Mouse (Mus musculus): ENCODE data around the gene Pkp1.

DNA sequence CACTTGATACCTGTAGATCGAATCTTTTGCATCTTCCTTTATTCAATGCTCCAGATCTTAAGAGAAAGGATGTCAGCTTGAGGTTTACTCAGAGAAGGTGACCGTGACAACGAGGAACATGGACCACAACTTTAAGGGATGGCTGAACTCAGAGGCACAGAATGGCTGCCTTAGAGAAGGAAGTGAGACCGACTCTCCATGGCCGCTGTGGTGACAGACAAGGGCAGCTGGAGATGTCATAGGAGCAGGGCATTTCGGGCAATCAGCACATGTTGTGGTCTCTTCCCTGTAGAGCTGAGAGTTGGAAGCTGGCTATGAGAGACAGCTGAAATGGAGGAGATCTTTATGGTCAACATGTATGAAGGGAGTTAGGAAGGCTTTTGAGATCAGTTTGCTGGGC is 54.2 kb downstream of the Pkp1 start:
- TF ChIP-seq CTCF (IDR thresholded peaks at IDR 0.05; ENCODE audit: insufficient read depth, low read depth, low read length) (no peak), POLR2A (IDR thresholded peaks at IDR 0.05; ENCODE audit: insufficient read depth, low read depth, low read length) (no peak)
